Mouse (Mus musculus): Measurements from ENCODE around the gene Sord.

Sord gene

DNA sequence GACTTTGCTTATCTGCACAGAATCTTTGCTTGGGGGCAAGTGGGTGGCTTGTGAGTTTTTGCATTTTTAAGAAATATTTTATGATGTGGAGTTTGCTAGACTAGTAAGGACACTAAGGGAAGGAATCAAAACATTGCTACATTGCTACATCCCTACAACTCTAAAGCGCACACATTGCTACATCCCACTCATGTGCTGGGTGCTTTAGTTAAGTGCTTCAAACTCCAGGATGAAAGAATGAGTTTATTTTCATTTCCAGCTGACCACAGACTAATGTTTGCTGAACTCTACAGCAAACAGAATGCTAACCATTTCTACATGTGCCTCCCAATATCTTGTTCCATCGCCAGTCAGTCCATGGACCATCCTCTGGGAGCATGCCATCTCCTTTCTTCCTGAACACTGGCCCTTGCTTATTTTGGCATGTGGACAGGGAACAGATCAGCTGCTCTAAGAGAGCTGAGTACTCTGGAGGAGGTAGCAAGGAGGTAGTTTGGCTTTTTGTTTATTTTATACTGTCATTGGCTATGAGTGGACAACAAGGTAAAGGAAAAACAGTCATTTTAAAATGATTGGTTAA, 3.4 kb downstream of the Sord start:
- in situ Hi-C loops (cut with MseI, MboI) = no loop called here

DNA sequence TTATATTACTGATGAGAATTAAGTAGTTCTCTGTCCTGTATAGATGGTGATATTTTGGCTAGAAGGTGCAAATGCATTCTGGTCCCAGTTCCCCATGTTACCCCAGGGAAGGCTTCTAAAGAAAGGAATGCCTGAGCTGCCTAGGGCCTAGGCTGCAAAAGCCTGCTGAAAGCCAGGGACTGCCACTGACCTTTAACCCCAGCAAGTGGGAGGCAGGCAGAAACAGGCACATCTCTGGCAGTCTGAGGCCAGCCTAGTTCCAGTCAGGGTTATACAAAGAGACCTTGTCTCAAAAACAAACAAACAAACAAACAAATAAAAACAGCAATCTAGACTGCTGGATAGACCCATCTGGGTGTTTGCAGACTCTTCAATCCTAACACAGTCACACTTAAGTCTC, 6.2 kb downstream of the Sord start:
- in situ Hi-C loops (cut with MseI, MboI) = loop anchor here (5.0 kb wide), 1 partner anchor 38 kb away; no protein-coding TSS in a partner anchor

DNA sequence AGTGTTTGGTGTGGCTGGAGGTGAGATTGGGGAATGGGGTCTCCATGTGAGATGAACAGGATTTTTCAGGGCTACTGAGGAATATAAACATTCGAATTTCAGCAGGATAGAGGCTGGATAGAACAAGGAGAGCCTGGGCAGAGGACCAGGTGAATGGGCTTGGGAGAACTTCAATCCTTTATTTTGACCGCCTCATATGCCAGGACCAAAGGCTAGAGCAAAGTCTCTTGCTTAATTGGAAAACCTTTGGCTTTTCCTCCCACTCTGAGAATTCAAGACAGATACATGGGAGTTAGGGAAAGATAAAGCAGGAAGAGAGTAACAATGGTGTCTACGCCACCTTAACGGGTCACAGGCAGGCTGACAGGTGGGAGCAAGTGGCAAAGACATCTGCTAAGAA, 6.7 kb downstream of the Sord start:
- in situ Hi-C loops (cut with MseI, MboI) = loop anchor here (5.0 kb wide), 1 partner anchor 39 kb away; no protein-coding TSS in a partner anchor

DNA sequence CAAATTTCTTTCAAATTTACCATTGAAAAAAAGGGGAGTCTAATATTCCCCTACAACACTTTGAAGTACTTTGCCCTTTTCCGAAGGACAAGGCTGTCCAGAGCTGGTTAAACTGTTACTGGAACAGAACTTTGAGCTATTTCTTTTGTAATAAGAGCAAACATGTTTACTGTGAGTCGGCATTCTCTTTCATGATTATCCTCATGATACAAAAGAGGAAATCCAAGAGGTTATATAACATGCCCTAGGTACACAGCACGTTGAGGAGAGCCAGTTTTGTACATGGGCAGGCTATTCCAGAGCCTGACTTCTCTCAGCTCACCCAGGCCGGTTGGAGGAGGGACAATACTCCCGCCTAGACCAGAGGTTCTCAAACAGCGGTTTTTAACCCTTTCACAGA, 7.4 kb downstream of the Sord start:
- in situ Hi-C loops (cut with MseI, MboI) = loop anchor here (5.0 kb wide), 1 partner anchor 40 kb away; no protein-coding TSS in a partner anchor

DNA sequence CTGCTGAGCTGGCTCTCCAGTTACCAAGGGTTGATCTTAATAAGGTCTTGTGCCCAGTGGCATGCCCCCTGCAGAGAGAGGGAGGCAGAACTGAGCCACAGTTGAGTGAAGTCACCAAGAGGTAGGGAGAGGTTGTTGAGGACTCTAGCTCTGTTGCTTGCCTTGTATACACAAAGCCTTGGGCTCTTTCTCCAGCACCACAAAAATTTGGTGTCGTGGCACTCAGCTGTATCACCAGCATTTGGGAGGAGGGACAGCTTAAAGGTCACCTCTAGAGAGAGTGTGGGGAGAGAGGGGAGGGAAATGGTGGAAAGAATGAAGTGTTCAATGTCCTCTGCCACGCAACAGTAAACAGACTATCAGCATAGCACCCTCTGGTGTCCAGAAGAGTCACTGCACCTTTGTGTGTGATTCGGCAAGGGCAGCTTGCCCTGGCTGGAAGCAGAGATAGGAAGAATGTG, 9.2 kb downstream of the Sord start:
- in situ Hi-C loops (cut with MseI, MboI) = loop anchor here (5.0 kb wide), 1 partner anchor 41 kb away; no protein-coding TSS in a partner anchor

DNA sequence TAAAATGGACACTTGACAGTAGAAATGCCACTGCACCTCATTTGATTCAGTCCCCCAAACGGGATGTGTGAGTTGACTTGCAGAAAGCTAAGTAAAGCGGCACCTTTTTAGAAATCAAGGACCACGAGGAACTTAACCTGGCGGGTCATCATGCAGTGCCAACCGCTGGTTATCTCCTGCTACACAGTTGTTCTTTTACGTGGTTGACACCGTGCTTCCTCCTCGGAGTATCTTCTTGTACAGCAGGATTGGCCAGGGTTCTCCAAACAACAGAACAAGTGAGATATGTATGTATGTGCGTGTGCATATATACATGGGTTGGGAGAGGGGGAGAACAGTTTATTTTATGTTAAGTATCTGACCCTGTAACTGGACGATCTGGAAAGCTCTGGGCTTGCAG, 13.2 kb downstream of the Sord start:
- in situ Hi-C loops (cut with MseI, MboI) = no loop called here

DNA sequence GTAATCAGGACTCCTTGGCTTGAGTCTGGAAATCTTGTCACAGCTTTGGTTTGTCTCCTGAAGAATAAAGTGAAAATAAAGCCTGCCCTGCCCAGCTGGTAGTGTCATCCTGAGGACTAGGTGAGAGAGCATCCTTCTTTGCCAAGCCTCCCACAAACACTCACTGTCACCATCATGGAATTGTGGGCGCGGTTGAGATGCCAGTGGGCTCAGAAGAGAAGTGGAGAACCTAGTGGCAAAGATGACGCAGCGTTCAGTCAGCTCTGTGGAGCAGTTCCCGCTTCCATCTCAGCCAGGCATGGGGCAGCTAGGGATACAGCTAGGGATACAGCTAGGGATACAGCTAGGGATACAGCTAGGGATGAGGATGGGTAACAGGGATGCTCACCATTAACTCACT, 21.4 kb downstream of the Sord start:
- in situ Hi-C loops (cut with MseI, MboI) = no loop called here

DNA sequence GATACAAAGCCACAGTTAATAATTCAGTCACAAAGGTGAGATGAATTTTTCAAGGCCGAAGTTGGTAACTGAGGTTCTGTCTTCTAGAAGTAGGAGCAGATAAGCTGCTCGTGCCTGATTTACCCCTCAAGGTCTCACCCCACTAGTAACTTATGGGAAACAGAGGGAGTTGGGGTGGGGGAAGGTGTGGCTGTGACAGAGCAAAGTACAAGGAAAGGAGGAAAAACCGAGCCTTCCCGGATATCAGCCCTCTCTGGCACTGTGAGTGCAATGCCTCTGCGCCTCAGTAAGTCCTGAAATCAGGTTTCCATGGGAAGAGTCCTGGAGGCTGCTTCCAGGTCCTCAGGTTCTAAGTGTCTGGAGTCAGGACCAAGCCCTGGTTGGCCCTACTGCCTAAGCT, 26.2 kb downstream of the Sord start:
- in situ Hi-C loops (cut with MseI, MboI) = no loop called here

DNA sequence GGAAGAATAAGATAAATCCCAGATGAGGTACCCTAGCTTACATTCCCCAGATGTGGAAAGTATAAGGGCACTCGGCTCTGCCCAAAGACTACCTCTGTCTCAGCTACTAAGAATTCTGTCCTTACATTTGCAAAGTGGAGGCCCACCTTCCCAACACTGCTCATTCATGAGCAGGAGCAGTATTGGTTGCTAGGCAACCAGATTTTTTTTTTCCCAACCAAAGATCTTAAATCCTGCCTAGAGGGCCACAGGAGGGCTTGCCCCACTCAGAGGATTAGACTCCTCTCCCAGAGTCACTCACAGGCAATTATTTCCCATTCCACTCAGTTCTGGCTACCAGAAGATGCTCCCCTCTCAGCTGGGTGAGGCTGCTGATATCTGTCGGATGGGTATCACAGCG, 30.1 kb downstream of the Sord start:
- in situ Hi-C loops (cut with MseI, MboI) = no loop called here

DNA sequence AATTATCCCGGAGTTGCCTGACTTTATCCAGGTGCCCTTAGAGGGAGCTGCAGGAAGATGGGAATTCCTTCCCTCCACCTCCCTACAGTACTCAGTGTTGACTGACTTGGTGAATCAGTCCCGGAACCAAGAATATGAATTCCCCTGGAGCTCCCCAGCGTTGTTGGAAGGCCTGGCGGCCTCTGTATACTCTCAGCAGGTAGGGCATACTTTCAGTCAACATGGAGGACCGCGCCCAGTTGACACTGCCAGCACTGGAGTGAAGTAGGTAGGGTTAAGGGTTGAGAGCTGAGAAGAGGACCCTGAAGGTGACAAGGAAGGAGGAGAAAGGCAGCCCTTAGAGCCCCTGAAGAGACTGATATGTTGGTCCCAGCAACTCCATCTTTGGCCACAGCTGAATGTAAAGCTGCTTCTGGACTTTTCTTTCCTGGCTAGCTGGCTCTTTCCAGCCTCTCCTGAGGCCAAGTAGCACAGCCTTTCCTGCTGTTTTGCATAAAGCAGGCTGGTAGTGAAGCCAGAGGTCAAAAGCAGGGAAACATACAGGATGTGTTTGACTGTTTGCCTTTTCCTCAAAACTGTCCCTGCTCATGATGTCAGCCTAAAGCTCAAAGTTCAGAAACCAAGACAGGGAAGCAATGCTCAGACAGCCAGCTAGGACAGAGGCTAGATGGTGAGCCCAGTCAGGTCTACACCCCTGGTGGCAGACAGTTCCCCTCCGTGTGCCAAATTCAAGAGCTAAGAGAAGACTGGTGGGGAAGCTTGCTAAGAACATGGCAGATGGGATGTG, 32.1 kb downstream of the Sord start:
- in situ Hi-C loops (cut with MseI, MboI) = no loop called here

DNA sequence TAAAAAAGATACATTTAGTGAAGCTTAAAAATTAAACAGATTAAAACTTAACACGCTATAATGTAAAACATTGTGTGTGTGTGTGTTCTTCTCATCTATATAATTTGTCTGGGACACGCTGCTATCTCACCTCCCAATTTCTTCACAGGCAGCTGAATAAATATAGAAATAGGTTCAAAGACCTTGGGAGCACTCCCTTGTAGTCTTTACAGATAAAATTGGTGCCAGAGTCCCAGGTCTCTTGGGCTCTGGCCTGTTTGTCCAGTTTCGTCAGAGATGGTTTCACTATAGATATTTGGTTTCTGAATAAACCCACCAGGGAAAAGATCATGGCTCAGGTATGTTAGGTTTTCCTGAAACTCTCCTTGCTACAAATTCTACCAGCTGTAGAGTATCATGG, 44.2 kb downstream of the Sord start:
- in situ Hi-C loops (cut with MseI, MboI) = no loop called here

DNA sequence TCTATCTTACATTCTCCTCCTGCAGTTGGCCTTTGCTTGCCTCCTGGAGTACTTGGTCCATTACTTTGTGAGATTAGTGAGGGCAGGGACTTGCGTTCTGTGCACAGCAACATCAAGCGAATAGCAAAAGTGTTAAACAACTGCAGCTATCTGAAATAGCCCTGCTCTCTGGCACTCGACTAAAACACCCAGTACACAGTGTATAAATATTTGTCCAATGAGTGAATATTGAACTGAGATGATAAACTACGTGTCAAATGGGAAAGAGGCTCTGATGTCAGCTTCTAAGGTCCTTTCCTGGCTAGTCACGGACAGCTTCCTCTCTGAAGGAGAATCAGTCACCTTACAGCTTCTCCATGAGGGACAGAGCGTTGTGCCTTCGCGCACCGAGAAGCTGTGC, 49.5 kb downstream of the Sord start:
- in situ Hi-C loops (cut with MseI, MboI) = no loop called here

DNA sequence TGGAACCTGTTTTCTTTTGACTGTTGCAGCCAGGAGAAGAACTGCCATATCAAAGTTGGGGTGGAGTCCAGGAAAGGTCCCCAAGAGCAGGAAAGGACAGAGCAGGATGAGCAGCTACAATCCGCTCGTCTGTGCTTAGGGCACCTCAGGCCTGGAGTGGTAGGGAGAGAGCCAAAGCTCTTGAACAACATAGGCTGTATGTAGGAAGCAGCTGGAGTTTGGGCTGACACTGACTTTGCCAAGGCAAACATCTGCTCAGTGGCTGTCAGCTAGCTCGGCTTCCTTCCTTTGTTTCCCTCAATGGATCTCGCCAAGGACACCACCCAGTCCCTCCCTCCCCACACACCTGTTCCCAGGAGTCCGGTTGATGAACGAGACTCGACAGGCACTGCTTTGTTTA, 51.6 kb downstream of the Sord start:
- in situ Hi-C loops (cut with MseI, MboI) = no loop called here

DNA sequence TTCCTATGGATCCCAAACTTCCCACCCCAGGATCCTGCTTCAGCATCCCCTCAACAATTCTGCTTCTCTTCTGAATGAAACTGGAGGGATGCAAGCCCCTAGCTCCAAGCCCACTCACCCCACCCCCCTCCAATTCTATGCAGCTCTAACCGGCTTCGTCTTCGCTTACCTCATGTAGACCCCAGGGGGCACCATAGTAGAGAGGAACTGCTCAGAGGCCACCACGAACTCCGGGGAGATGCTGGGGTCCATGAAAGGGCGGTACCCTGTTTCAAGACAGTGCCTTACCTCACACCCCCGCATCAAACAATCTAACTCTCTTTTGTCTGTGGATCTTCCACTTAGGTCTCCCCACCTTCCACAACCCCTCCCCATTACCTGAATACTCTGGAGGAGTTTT, 60.4 kb downstream of the Sord start:
- in situ Hi-C loops (cut with MseI, MboI) = no loop called here

DNA sequence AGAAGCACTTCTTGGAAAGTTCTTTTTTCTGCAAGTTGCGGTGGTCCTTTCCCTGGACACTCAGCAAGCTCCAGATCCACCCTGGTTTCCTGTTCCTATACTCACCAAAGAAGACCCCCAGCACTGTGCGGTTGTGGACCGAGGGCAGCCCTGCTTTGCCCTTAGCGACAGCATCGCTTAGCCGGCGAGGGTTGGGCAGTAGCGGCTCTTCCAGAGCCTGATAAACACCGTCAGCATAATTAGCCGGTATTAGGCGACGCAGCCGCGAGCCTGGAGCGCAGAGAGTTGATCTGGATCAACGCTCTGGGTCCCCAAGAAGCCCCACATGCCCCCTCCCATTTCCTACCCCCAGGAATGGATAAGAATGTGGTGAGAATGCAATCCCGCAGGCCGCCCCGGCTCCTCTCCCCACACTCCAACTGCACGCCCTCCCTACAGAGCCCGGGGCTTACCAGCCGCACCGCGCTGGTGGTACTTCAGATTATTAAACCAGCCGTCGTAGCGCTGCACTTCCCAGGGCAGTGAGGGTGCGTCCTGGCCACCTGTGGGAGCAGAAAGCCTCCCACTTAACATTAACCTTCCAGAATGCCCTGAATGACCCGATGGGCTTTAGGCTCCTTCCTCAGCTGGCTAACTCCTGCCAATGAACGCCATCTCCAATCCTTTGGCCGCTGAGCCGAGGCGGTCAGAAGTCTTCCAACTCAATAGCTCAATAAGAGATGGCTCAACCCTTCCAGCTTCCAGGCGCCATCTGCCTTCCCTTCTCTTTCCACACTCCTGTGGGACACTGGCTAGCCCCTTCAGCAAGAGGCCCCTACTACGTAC, 62.9 kb downstream of the Sord start:
- in situ Hi-C loops (cut with MseI, MboI) = no loop called here

DNA sequence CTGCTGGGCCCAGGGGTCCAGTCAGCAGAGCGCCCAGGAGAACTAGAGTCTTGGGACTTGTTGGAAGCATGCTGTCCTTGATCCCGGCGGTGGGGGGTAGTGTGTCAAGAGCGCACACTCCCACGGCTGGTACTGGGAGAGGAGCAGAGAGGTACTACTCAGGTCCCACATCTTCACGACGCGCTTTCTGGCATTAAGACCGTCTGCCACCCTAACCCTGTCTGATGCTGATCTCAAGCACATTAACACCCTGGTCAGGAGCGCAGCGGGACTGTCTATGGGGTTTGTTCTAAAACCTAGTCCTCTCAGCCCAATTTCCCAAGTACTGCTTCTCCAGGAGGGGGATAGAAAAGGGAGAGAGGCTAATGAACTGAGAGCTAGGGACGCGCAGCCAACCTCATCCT, 63.5 kb downstream of the Sord start, which contains the start of gene Duox2:
Gene Duox2 (minus strand): TSS at position 354 of the 404 bp plus-strand sequence.
- in situ Hi-C loops (cut with MseI, MboI) = no loop called here

DNA sequence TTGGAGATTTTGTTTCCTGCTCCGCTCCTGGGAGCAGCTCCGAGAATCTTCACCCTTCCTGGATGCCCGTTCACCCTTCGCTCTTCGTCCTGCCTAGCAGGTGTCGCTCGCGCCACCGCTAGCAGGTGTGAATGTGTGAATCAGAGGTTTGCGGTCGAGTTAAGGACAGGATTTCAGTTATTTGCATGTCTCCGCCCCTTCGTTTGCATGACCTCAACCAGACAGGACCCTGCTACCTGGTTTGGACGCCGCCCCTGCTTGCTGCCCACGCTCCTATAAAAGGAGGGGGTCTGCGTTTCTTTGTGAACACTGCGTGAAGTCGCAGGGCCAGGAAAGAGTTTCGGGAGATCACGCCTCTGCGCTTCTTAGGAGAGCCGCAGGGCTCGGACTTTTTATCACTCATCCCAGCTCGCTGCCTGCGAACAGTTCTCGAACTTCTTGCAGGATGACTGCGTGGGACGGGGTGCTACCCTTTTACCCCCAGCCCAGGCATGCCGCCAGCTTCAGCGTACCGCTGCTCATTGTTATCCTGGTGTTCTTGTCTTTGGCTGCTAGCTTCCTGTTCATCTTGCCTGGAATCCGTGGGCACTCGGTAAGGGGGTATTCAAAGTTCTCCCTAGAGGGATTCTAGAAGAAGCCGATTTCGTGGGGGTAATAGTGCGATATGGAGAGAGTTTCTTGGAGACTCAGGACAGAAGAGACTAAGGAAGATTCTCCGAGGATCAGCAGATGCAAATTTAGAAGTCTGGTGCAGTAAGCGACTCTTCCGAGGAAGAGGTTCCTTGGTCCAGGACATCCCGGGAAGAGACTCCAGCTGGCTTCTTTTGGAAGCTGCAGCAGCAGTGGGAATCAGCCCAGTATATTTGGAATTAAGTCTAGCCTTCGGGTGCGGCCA, 64.3 kb downstream of the Sord start, which contains the start of gene Duoxa2:
Gene Duoxa2 (plus strand): TSS at position 305 of the 895 bp plus-strand sequence.
- in situ Hi-C loops (cut with MseI, MboI) = no loop called here

DNA sequence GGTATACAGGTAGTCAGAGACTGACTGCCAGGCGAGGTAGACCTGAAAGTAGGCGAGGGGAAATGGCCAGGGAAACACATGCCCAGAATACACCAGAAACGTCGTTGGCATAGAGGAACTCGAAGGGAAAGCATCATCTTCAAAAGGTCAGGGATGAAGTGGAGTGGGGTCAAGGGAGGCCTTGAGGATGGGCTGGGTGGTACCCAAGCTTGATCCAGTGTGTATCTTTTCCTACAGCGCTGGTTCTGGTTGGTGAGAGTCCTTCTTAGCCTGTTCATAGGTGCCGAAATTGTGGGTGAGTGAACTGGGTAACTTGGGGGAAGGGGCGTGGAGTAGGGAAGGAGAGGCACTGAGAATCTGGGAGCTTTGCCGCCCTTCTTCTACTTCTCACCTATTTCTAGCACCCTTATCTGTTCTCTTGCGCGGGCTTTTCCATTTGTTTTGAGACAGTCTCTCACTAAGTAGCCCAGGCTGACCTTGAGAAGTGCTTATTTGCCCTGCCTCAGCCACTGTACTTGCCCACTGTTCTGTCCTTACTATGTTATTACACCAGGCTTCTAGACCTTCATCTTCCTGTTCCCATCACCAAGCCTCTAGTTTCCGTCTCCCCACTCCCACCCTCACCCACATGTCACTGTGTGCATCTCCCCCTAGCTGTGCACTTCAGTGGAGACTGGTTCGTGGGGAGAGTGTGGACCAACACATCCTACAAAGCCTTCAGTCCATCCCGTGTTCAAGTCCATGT, 65.5 kb downstream of the Sord start:
- in situ Hi-C loops (cut with MseI, MboI) = loop anchor here (5.0 to 10.0 kb wide), 2 partner anchors 105 to 108 kb away; no protein-coding TSS in a partner anchor

DNA sequence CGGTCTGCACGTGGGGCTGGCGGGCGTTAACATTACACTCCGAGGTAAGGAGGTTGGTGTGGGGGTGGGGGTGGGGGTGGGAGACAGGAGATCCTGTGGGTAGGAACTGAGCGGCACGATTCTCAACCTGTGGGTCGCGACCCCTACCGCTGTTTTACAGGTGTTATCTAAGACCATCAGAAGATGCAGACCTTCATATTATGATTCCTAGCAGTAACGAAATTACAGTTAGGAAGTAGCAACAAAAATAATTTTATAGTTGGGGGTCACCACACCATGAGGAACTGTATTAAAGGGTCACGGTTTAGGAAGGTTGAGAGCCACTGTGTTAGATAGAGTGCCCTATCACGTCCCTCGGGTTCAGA, 66.1 kb downstream of the Sord start:
- in situ Hi-C loops (cut with MseI, MboI) = loop anchor here (5.0 to 10.0 kb wide), 2 partner anchors 106 to 108 kb away; no protein-coding TSS in a partner anchor

All from mouse trophoblast stem cell (cell line).